Mouse (Mus musculus) intestine, embryonic 16.5 days (tissue): ENCODE results near the gene Spata17. TPM values are rescaled to one million over a fixed set of nuclear protein-coding genes. Genes with fewer than 3 reads are reported as not detected.
A peak's percentile ranks its signal among the peaks of the same experiment; 100 is the strongest.

Experiments used
- ATAC-seq: fragments of 200-750 bp; cut with Nextera tagmentation; 2 replicates; pipeline ENCODE4 v1.8.0; 2017; ENCODE audit warnings: moderate TSS enrichment, moderate library complexity
- H3K27ac ChIP-seq: fragments of 300-500 bp; sonication (generic); 2 replicates; pipeline ENCODE4 v1.5.1; 2014; ENCODE audit warnings: mild to moderate bottlenecking, low read length
- H3K27me3 ChIP-seq: fragments of 300-500 bp; sonication (generic); replicated peaks from 2 replicates; pipeline ENCODE4 v1.6.1; 2014; ENCODE audit warnings: low read length, control low read depth, mixed read lengths; ENCODE audit not compliant: control insufficient read depth, insufficient read depth
- H3K36me3 ChIP-seq: fragments of 300-500 bp; sonication (generic); 2 replicates; pipeline ENCODE4 v1.6.1; 2014; ENCODE audit warnings: low read length, control low read depth; ENCODE audit not compliant: control insufficient read depth, insufficient read depth
- H3K4me1 ChIP-seq: fragments of 300-500 bp; sonication (generic); 2 replicates; pipeline ENCODE4 v1.6.1; 2014; ENCODE audit warnings: low read length, control low read depth, mixed read lengths; ENCODE audit not compliant: control insufficient read depth, insufficient read depth
- H3K4me2 ChIP-seq: fragments of 300-500 bp; sonication (generic); 2 replicates; pipeline ENCODE4 v1.6.1; 2014; ENCODE audit warnings: low read depth, low read length, control low read depth
- H3K4me3 ChIP-seq: fragments of 300-500 bp; sonication (generic); 2 replicates; pipeline ENCODE4 v1.5.1; 2014; ENCODE audit warnings: mild to moderate bottlenecking, low read length
- H3K9ac ChIP-seq: fragments of 300-500 bp; sonication (generic); 2 replicates; pipeline ENCODE4 v1.6.1; 2014; ENCODE audit warnings: low read depth, low read length
- H3K9me3 ChIP-seq: fragments of 300-500 bp; sonication (generic); 2 replicates; pipeline ENCODE4 v1.6.1; 2016; ENCODE audit warnings: low read length, control low read depth; ENCODE audit not compliant: control insufficient read depth
- WGBS: fragments of 180-500 bp; shearing (Covaris S2); extraction: QIAGEN DNeasy Blood & Tissue Kit; methylation state at CpG from one replicate; pipeline ENCODE4 v1.1.7; 2014; 5-methylcytosine and 5-hydroxymethylcytosine counted together
- polyA plus RNA-seq: library from polyadenylated mRNA; unstranded; fragments of >200 nt; fragmentation: Nextera tagmentation; extraction: Ambion mirVana; gene quantifications from 2 replicates; pipeline ENCODE4 v1.2.1, GENCODE M21; 2015

The Spata17 gene
- polyA plus RNA-seq, 1 experiment from 2014 or later = 0.91 TPM

DNA sequence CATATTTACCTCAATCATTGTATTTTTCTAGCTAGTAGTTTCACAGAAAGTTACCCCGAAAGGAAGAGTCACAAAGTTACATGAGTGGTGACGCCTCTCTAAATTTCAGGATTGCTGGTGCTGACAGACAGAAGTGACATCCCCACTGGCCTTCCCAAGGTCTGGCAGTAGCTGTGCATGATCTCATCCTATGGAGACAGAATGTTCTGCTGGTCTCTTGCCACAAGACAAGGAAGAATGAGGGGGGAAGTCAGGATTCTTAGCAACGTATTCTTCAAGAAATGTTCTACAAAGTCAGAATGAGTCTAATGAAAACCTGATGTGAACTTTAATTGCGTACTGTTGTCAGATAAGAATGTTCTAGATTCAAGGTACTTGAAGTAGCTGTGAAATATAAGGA lies 179.5 kb downstream of the Spata17 start:
- WGBS = 93% methylated on average over 4 of the region's 4 CpGs

DNA sequence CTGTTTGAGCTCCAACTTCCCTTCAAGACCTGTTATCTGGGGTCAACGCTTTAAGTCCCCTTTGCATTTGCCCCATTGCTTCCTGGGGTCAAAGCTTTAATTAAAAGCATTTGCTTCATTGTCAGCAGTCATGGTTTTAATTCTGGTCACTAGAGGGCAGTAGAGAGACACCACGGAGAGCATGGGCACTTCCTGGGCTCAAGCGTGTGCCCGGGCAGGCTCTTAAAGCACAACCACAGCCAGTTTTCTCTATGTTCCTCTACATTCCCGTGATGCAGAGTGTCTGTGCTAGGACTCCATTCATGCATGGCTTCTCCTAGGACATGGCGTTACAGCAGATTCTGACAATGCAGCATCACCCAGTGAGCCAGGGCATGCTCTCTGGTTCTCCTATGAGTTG lies 183.5 kb downstream of the Spata17 start:
- Histone ChIP-seq H3K9me3 (no peaks in the 10 kb centered on the region), H3K4me3 (no peak overlapping the region), H3K9ac (no peak overlapping the region), H3K27me3 (no peaks in the 10 kb centered on the region), H3K27ac (no peak overlapping the region), H3K4me2 (no peak overlapping the region), H3K36me3 (no peaks in the 10 kb centered on the region), H3K4me1 (no peaks in the 10 kb centered on the region)
- WGBS = 37% methylated on average over 6 of the region's 6 CpGs
- peak; percentile 59; the same call in 1 of the 2 replicates for ATAC-seq

More for the DNA sequence above, 179.5 kb downstream of the Spata17 start:
- no peak overlapping the region for H3K9ac ChIP-seq
- no peaks in the 10 kb centered on the region for H3K9me3 ChIP-seq
- no peak overlapping the region for H3K4me3 ChIP-seq
- H3K27ac ChIP-seq = no peak overlapping the region
- no peaks in the 10 kb centered on the region for H3K36me3 ChIP-seq
- H3K4me2 ChIP-seq = no peak overlapping the region
- no peak for ATAC-seq
- H3K27me3 ChIP-seq = no peaks in the 10 kb centered on the region
- H3K4me1 ChIP-seq = no peaks in the 10 kb centered on the region

DNA sequence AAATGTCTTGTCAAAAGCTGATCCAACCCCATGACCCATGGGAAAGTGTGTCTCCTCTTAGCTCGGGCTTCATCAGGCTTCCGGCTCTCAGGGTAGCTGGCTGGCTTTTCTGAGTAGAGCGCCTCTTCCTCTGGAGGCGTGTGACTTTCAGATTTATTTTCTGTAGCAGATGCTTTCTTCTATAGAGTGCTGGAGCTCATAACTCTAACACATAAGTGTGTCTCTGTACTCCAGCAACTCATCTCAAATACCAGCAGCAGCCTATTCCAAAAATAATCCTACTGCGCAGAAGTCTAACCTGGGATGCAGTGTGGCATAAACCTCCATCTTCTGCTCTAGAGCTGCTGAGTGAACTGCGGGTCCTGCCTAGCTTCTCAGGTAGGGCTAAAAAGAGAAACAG lies 186.4 kb downstream of the Spata17 start:
- no peak for ATAC-seq
- H3K4me1 ChIP-seq = no peaks in the 10 kb centered on the region
- no peaks in the 10 kb centered on the region for H3K27me3 ChIP-seq
- no peak overlapping the region for H3K9ac ChIP-seq
- no peaks in the 10 kb centered on the region for H3K9me3 ChIP-seq
- WGBS = 82% methylated on average over 6 of the region's 6 CpGs
- no peak overlapping the region for H3K4me2 ChIP-seq
- no peak overlapping the region for H3K4me3 ChIP-seq
- no peak overlapping the region for H3K27ac ChIP-seq
- H3K36me3 ChIP-seq = no peaks in the 10 kb centered on the region

DNA sequence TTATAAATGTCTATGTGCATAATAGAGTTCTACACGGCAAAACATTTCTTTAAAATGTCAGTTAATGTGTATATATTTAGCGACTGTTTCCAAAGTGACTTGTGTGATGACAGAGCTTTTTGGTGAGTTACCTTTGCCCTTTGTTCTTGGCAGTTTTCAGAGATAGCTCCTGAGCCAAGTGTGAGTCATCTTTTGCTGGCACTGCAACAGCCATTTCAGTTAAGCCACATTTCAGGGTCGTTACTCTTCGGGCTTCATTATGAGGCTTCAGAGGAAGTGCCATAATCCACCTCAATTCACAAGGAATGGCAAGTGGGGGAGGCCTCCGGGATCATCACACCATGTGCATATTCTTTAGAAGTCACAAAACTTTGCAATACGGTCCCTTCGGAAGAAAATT lies 195.3 kb downstream of the Spata17 start:
- Histone ChIP-seq H3K36me3 (no peaks in the 10 kb centered on the region), H3K9me3 (no peaks in the 10 kb centered on the region), H3K27ac (no peak overlapping the region), H3K9ac (no peak overlapping the region), H3K4me3 (no peak overlapping the region), H3K27me3 (no peaks in the 10 kb centered on the region), H3K4me1 (no peaks in the 10 kb centered on the region), H3K4me2 (no peak overlapping the region)
- WGBS = 69% methylated on average over 7 of the region's 7 CpGs
- no peak for ATAC-seq

DNA sequence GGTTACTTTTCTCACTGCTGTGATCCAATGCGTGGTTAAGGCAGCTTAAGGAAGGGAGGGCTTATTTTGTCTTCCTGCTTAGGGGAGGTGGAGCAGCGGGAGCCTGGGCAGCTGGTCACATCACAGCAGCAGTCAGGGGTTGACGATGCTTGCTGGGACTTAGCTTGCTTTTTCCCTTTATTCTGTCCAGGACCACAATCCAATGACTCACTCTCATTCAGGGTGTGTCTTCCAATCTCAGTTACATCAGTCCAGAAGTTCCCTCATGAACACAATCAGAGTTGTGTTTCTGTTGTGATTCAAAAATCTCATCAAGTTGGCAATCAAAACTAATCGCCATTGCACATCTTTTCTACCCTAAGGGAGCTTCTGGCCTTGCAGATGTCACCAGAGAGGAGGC lies 199.1 kb downstream of the Spata17 start:
- WGBS = 62% methylated on average over 4 of the region's 4 CpGs
- no peaks in the 10 kb centered on the region for H3K27me3 ChIP-seq
- H3K36me3 ChIP-seq = no peaks in the 10 kb centered on the region
- no peak for ATAC-seq
- H3K4me2 ChIP-seq = no peak overlapping the region
- no peak overlapping the region for H3K27ac ChIP-seq
- no peak overlapping the region for H3K9ac ChIP-seq
- no peaks in the 10 kb centered on the region for H3K4me1 ChIP-seq
- H3K4me3 ChIP-seq = no peak overlapping the region
- H3K9me3 ChIP-seq = no peaks in the 10 kb centered on the region

DNA sequence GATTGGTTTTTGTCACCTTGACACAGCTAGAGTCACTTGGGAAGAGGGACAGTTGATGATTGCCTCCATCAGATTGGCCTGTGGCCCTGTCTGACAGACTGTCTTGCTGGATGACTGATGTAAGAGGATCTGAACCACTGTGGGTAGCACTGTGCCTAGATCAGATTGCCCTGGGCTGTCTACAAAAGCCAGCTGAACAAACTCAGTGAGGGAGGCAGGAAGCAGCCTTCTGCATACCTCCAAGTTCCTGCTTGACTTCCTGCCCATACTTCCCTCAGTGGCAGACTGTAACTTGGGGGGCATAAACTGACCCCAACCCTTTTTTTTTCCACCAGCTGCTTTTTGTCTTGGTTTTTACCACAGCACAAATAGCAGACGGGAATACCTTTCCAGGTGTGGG lies 199.6 kb downstream of the Spata17 start:
- no peak overlapping the region for H3K9ac ChIP-seq
- no peak overlapping the region for H3K4me2 ChIP-seq
- ATAC-seq = no peak
- no peaks in the 10 kb centered on the region for H3K4me1 ChIP-seq
- H3K27ac ChIP-seq = no peak overlapping the region
- no peaks in the 10 kb centered on the region for H3K27me3 ChIP-seq
- H3K36me3 ChIP-seq = no peaks in the 10 kb centered on the region
- no peak overlapping the region for H3K4me3 ChIP-seq
- 80% methylated on average over 1 of the region's 1 CpGs for WGBS
- H3K9me3 ChIP-seq = no peaks in the 10 kb centered on the region

DNA sequence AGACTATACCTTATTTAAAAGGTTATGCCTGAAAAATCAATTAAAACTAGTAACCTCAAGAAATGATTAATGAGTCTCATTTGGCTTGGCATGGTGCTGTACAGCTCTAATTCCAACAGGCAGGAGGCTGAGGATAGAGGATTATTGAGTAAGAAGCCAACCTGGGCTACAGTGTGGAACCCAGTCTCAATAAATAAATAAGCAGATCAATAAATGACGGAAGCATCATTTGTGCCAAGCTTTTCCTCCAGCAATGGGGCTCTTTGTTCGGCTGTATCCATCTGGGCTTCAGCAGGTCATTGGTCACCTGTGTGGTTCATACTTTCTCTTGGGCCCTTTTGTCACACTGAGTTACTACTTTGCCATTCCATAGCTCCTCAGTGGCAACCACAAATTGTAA lies 201.1 kb downstream of the Spata17 start:
- no peak overlapping the region for H3K9ac ChIP-seq
- 91% methylated on average over 2 of the region's 2 CpGs for WGBS
- no peak overlapping the region for H3K4me3 ChIP-seq
- no peak overlapping the region for H3K4me2 ChIP-seq
- H3K36me3 ChIP-seq = no peaks in the 10 kb centered on the region
- H3K27me3 ChIP-seq = no peaks in the 10 kb centered on the region
- no peak overlapping the region for H3K27ac ChIP-seq
- H3K4me1 ChIP-seq = no peaks in the 10 kb centered on the region
- no peaks in the 10 kb centered on the region for H3K9me3 ChIP-seq
- no peak for ATAC-seq

DNA sequence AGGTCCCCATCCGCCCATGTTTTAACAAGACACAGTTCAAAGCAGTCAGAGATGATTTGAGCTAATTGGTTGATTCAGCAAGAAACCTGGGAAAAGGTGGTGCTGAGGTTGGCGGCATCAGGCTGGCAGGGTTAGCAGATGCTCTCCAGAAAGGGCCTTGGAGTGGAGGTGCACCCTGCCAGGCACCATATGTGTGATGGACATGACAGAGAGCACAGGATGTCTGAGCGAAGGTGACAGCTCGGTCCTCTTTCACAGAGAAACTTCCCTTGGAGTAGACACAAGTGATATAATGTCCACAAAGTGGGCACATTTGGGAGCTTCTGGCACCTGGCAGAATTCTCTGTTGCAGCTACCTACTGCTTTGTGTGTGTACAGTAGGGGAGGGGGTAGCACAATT lies 203.7 kb downstream of the Spata17 start:
- Histone ChIP-seq H3K9ac (no peak overlapping the region), H3K27me3 (no peaks in the 10 kb centered on the region), H3K4me2 (no peak overlapping the region), H3K4me3 (no peak overlapping the region), H3K27ac (no peak overlapping the region), H3K4me1 (no peaks in the 10 kb centered on the region), H3K9me3 (no peaks in the 10 kb centered on the region), H3K36me3 (no peaks in the 10 kb centered on the region)
- 88% methylated on average over 4 of the region's 4 CpGs for WGBS
- no peak for ATAC-seq

DNA sequence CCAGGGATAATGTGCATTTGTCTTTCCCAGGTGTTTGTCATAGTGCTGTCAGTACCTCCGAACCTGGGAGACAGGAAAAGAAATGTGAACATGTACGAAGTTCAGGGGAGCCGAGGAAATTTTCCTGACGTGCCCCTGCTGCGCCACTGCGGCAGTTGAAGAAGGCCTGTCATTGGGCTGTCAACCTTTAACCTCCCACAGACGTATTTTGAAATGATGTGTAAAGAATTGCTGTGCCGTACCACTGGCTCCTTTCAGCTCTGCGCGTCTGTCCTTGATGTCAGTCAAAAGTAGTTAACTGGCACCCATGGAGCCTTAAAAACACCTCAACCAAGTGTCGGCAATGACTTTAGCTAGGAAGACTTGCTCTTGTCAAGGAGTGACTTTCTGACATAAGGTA lies 205.2 kb downstream of the Spata17 start:
- no peak overlapping the region for H3K9ac ChIP-seq
- H3K9me3 ChIP-seq = no peaks in the 10 kb centered on the region
- no peaks in the 10 kb centered on the region for H3K4me1 ChIP-seq
- no peaks in the 10 kb centered on the region for H3K27me3 ChIP-seq
- 86% methylated on average over 11 of the region's 11 CpGs for WGBS
- no peak overlapping the region for H3K4me3 ChIP-seq
- no peak overlapping the region for H3K4me2 ChIP-seq
- H3K36me3 ChIP-seq = no peaks in the 10 kb centered on the region
- ATAC-seq = no peak
- no peak overlapping the region for H3K27ac ChIP-seq

DNA sequence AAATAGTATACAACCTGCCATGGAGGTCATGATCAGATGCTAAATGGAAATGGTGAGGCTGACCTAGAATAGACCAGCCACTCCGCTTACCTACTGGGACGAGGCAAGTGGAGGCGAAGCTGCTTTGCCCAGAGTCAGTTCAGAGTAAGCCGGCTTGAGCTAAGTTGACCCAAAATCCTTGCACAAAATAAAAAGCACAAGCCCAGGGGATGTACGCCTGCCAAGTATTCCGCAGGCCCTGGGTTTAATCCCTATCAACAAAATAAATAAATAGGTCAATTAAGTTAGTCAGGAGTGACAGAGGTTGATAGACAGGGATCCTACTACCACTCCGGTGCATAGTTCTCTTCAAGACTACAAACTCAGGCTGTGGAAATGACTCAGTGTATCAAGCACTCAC lies 207.0 kb downstream of the Spata17 start:
- Histone ChIP-seq H3K36me3 (no peaks in the 10 kb centered on the region), H3K27ac (no peak overlapping the region), H3K27me3 (no peaks in the 10 kb centered on the region), H3K9me3 (no peaks in the 10 kb centered on the region), H3K9ac (no peak overlapping the region), H3K4me1 (no peaks in the 10 kb centered on the region), H3K4me3 (no peak overlapping the region), H3K4me2 (no peak overlapping the region)
- WGBS = 86% methylated on average over 7 of the region's 7 CpGs
- no peak for ATAC-seq
